In the genomic region with DNA sequence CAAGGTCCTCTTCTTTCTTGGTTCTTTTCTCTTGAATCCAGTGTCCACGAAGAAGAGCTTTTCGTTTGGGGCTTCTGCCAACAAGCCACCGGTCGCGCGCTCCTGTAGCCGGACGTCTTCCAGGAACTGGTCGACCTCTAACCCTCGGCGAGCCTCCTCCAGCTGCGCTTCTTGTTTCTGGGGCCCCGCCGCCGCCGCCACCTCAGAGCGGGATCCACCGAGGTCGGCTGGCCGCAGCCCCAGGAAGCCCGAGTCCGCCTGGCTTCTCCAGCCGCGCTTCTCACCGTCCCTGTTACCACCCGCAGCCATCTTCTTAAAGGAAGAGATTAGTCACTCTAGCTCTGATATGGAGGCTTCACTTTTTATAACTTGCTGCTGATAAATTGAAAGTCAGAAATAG, we compare ENCODE assay signal across 10 mouse cellular contexts.
DNase-seq lines count a peak whose midpoint lies in the region; ATAC-seq lines count a peak whose summit lies in the region.
"Had no signal": no experiment of that assay in that cellular context is flagged by ENCODE, and none has a peak within 500 bp of the region (broad histone marks: within the 10 kb centered on the region; RNA-seq: fewer than 3 reads in every experiment).

No protein-coding gene starts in this region.

- intact Hi-C loops in heart, postnatal 25 days (cut with DNase I) = no loop called here

- 11% methylated on average over 26 of the region's 26 CpGs for WGBS in heart, embryonic 11.5 days (ENCODE audit: insufficient replicate concordance)
- 15% methylated on average over 26 of the region's 26 CpGs for WGBS in hindbrain, embryonic 13.5 days
- WGBS in midbrain, embryonic 11.5 days = 13% methylated on average over 26 of the region's 26 CpGs

- peak overlapping the region; percentile 57 for H3K4me2 ChIP-seq in heart, embryonic 11.5 days
- H3K4me2 ChIP-seq in hindbrain, embryonic 13.5 days = peak overlapping the region; percentile 44
- peak overlapping the region; percentile 28; the same call in 1 of the 2 replicates for H3K4me2 ChIP-seq in midbrain, embryonic 11.5 days

- no peaks in the 10 kb centered on the region for H3K4me1 ChIP-seq in heart, embryonic 11.5 days (ENCODE audit: control insufficient read depth, insufficient read depth, low read length)
- H3K4me1 ChIP-seq in hindbrain, embryonic 13.5 days (replicated peaks) = no peaks in the 10 kb centered on the region
- no peaks in the 10 kb centered on the region for H3K4me1 ChIP-seq in midbrain, embryonic 11.5 days (ENCODE audit: control insufficient read depth, insufficient read depth, low read length)

- no peaks in the 10 kb centered on the region for H3K27me3 ChIP-seq in heart, embryonic 11.5 days (ENCODE audit: control insufficient read depth, insufficient read depth, low read length)
- H3K27me3 ChIP-seq in hindbrain, embryonic 13.5 days = 0 out of 2 replicates have a peak, but pooled peaks cover 3% of the 10 kb centered on the region
- no peaks in the 10 kb centered on the region for H3K27me3 ChIP-seq in midbrain, embryonic 11.5 days (ENCODE audit: control insufficient read depth, insufficient read depth, low read length)
- H3K27me3 ChIP-seq: CH12.LX had no signal

- no peaks in the 10 kb centered on the region for H3K9me3 ChIP-seq in heart, embryonic 11.5 days (replicated peaks; ENCODE audit: control insufficient read depth, low read length)
- no peaks in the 10 kb centered on the region for H3K9me3 ChIP-seq in hindbrain, embryonic 13.5 days
- no peaks in the 10 kb centered on the region for H3K9me3 ChIP-seq in midbrain, embryonic 11.5 days (ENCODE audit: control insufficient read depth, low read length)

- DNase-seq in heart, postnatal 25 days (ENCODE audit: low spot score) = no peak
- DNase-seq in embryo, embryonic 9.5 days (ENCODE audit: extremely low spot score) = peak; percentile 36
- DNase-seq in midbrain, embryonic 11.5 days (ENCODE audit: low spot score, missing footprints) = no peak
- DNase-seq in layer of hippocampus, adult 9-11 months = no peak
- DNase-seq in urinary bladder, adult 2 months (ENCODE audit: low spot score) = no peak
- no peak for DNase-seq in right cerebral cortex, postnatal 14 days

- H3K27ac ChIP-seq in heart, embryonic 11.5 days (ENCODE audit: low read depth, low read length) = no peak overlapping the region
- H3K27ac ChIP-seq in hindbrain, embryonic 13.5 days = no peak overlapping the region
- H3K27ac ChIP-seq in midbrain, embryonic 11.5 days (ENCODE audit: low read depth, low read length) = no peak overlapping the region

- H3K9ac ChIP-seq in heart, embryonic 11.5 days (ENCODE audit: low read depth, low read length) = no peak overlapping the region
- no peak overlapping the region for H3K9ac ChIP-seq in hindbrain, embryonic 13.5 days
- no peak overlapping the region; the same call in 1 of the 2 replicates for H3K9ac ChIP-seq in midbrain, embryonic 11.5 days (ENCODE audit: low read length)

- ATAC-seq in heart, embryonic 11.5 days (replicated peaks; ENCODE audit: insufficient number of reproducible peaks, low FRiP score, low TSS enrichment) = no peak
- ATAC-seq in hindbrain, embryonic 13.5 days (ENCODE audit: low FRiP score) = no peak
- ATAC-seq in midbrain, embryonic 11.5 days (ENCODE audit: low FRiP score) = peak; percentile 48; the same call in 1 of the 2 replicates

- no peaks in the 10 kb centered on the region for H3K36me3 ChIP-seq in heart, embryonic 11.5 days (ENCODE audit: control insufficient read depth, insufficient read depth, low read length)
- H3K36me3 ChIP-seq in hindbrain, embryonic 13.5 days = no peaks in the 10 kb centered on the region
- H3K36me3 ChIP-seq in midbrain, embryonic 11.5 days (ENCODE audit: control insufficient read depth, insufficient read depth, low read length) = no peaks in the 10 kb centered on the region

- H3K4me3 ChIP-seq in heart, embryonic 11.5 days (ENCODE audit: low read depth, low read length) = peak overlapping the region; percentile 18; the same call in 1 of the 2 replicates
- H3K4me3 ChIP-seq in hindbrain, embryonic 13.5 days = peak overlapping the region; percentile 25
- H3K4me3 ChIP-seq in midbrain, embryonic 11.5 days (ENCODE audit: low read depth, low read length) = no peak overlapping the region
- H3K4me3 ChIP-seq: erythroblast, embryonic 14.5 days had no signal
